ENCODE assay signal across 26 mouse cellular contexts in genomic region chr11:89776070-89776469, GRCm38 (mm10). TPM values are rescaled to one million over a fixed set of nuclear protein-coding genes. Genes with fewer than 3 reads are reported as not detected.
A peak's percentile ranks its signal among the peaks of the same experiment; 100 is the strongest.
DNase-seq lines count a peak whose midpoint lies in the region; ATAC-seq and TF ChIP-seq lines count a peak whose summit lies in the region.
"Had no signal": no experiment of that assay in that cellular context is flagged by ENCODE, and none has a peak within 500 bp of the region (broad histone marks: within the 10 kb centered on the region; RNA-seq: fewer than 3 reads in every experiment).

No protein-coding gene starts in this region.

- no peak for TF ChIP-seq CTCF in midbrain, postnatal 0 days (IDR thresholded peaks at IDR 0.05)

- no peak overlapping the region for H3K4me3 ChIP-seq in embryonic facial prominence, embryonic 14.5 days (ENCODE audit: low read depth, low read length)
- no peak overlapping the region for H3K4me3 ChIP-seq in embryonic facial prominence, embryonic 10.5 days
- H3K4me3 ChIP-seq in midbrain, embryonic 14.5 days (replicated peaks; ENCODE audit: low read depth, low read length): no peak overlapping the region
- no peak overlapping the region for H3K4me3 ChIP-seq in midbrain, postnatal 0 days (ENCODE audit: low read depth, low read length)
- H3K4me3 ChIP-seq: embryonic facial prominence, embryonic 12.5 days; forebrain, embryonic 13.5 days; heart, adult 2 months; heart, embryonic 15.5 days had no signal

- no peak for ATAC-seq in embryonic facial prominence, embryonic 14.5 days (ENCODE audit: low read depth)
- no peak for ATAC-seq in midbrain, embryonic 14.5 days (ENCODE audit: low FRiP score, low TSS enrichment)
- no peak for ATAC-seq in midbrain, postnatal 0 days (ENCODE audit: low FRiP score)
- ATAC-seq in inflammation-experienced regulatory T-cells, adult 6 months: no peak
- ATAC-seq: CD4-positive, CD25-positive, alpha-beta regulatory T cell, adult 4 months; forebrain, embryonic 13.5 days; forebrain, postnatal 0 days; intestine, postnatal 0 days; Patski had no signal

- no peak overlapping the region for H3K4me2 ChIP-seq in embryonic facial prominence, embryonic 14.5 days (ENCODE audit: low read depth, low read length)
- H3K4me2 ChIP-seq in midbrain, embryonic 14.5 days (ENCODE audit: low read length): no peak overlapping the region
- no peak overlapping the region for H3K4me2 ChIP-seq in midbrain, postnatal 0 days (ENCODE audit: low read depth, low read length, poor library complexity, severe bottlenecking)
- H3K4me2 ChIP-seq: embryonic facial prominence, embryonic 12.5 days; forebrain, embryonic 13.5 days; heart, embryonic 11.5 days; heart, embryonic 15.5 days; hindbrain, embryonic 14.5 days had no signal

- H3K36me3 ChIP-seq in embryonic facial prominence, embryonic 14.5 days (ENCODE audit: control insufficient read depth, insufficient read depth, low read length): no peaks in the 10 kb centered on the region
- no peaks in the 10 kb centered on the region for H3K36me3 ChIP-seq in embryonic facial prominence, embryonic 10.5 days (replicated peaks)
- H3K36me3 ChIP-seq in midbrain, embryonic 14.5 days (ENCODE audit: control insufficient read depth, insufficient read depth, low read length): no peaks in the 10 kb centered on the region
- H3K36me3 ChIP-seq in midbrain, postnatal 0 days (ENCODE audit: insufficient read depth, low read length): no peaks in the 10 kb centered on the region
- H3K36me3 ChIP-seq: embryonic facial prominence, embryonic 12.5 days; heart, embryonic 15.5 days had no signal

- H3K9me3 ChIP-seq in embryonic facial prominence, embryonic 14.5 days (ENCODE audit: control insufficient read depth, low read length): no peaks in the 10 kb centered on the region
- no peaks in the 10 kb centered on the region for H3K9me3 ChIP-seq in embryonic facial prominence, embryonic 10.5 days
- H3K9me3 ChIP-seq in midbrain, embryonic 14.5 days (ENCODE audit: control insufficient read depth, low read length): no peaks in the 10 kb centered on the region
- H3K9me3 ChIP-seq in midbrain, postnatal 0 days (ENCODE audit: low read length): no peaks in the 10 kb centered on the region
- H3K9me3 ChIP-seq: embryonic facial prominence, embryonic 12.5 days; forebrain, embryonic 13.5 days; heart, embryonic 15.5 days had no signal

- H3K9ac ChIP-seq in embryonic facial prominence, embryonic 14.5 days (ENCODE audit: low read depth, low read length): no peak overlapping the region
- H3K9ac ChIP-seq in midbrain, embryonic 14.5 days (replicated peaks; ENCODE audit: low read length): no peak overlapping the region
- H3K9ac ChIP-seq in midbrain, postnatal 0 days (replicated peaks; ENCODE audit: low read length, poor library complexity, severe bottlenecking): no peak overlapping the region
- H3K9ac ChIP-seq: embryonic facial prominence, embryonic 12.5 days; forebrain, embryonic 13.5 days; forebrain, postnatal 0 days; heart, embryonic 15.5 days; hindbrain, embryonic 14.5 days had no signal

- WGBS in embryonic facial prominence, embryonic 14.5 days: 61% methylated on average over 3 of the region's 3 CpGs
- WGBS in embryonic facial prominence, embryonic 10.5 days: 76% methylated on average over 3 of the region's 3 CpGs
- 68% methylated on average over 3 of the region's 3 CpGs for WGBS in midbrain, embryonic 14.5 days
- 65% methylated on average over 3 of the region's 3 CpGs for WGBS in midbrain, postnatal 0 days

- no peaks in the 10 kb centered on the region for H3K27me3 ChIP-seq in embryonic facial prominence, embryonic 14.5 days (replicated peaks; ENCODE audit: control insufficient read depth, insufficient read depth, low read length)
- H3K27me3 ChIP-seq in embryonic facial prominence, embryonic 10.5 days (replicated peaks; ENCODE audit: low read depth, poor library complexity, severe bottlenecking): 0 out of 2 replicates have a peak, but pooled peaks cover 4% of the 10 kb centered on the region
- H3K27me3 ChIP-seq in midbrain, embryonic 14.5 days (ENCODE audit: control insufficient read depth, insufficient read depth, low read length): no peaks in the 10 kb centered on the region
- no peaks in the 10 kb centered on the region for H3K27me3 ChIP-seq in midbrain, postnatal 0 days (ENCODE audit: insufficient read depth, low read length)
- H3K27me3 ChIP-seq: heart, embryonic 15.5 days had no signal

- H3K4me1 ChIP-seq in embryonic facial prominence, embryonic 14.5 days (ENCODE audit: control insufficient read depth, insufficient read depth, low read length): no peaks in the 10 kb centered on the region
- peaks cover 10% of the 10 kb centered on the region for H3K4me1 ChIP-seq in embryonic facial prominence, embryonic 10.5 days
- no peaks in the 10 kb centered on the region for H3K4me1 ChIP-seq in midbrain, embryonic 14.5 days (ENCODE audit: control insufficient read depth, insufficient read depth, low read length)
- no peaks in the 10 kb centered on the region for H3K4me1 ChIP-seq in midbrain, postnatal 0 days (ENCODE audit: insufficient read depth, low read length)
- H3K4me1 ChIP-seq: forebrain, embryonic 13.5 days; heart, embryonic 15.5 days had no signal

- peak; percentile 68 for DNase-seq in embryonic facial prominence, embryonic 14.5 days (ENCODE audit: low spot score)
- DNase-seq in embryonic facial prominence, embryonic 10.5 days (ENCODE audit: low spot score): no peak
- DNase-seq in midbrain, embryonic 14.5 days: peak; percentile 2
- no peak for DNase-seq in midbrain, postnatal 0 days (ENCODE audit: low spot score)
- DNase-seq in brain, adult 2 months (ENCODE audit: low read depth, low spot score): peak; percentile 16
- DNase-seq in left cerebral cortex, adult 9 months (ENCODE audit: low spot score in 2 of 2): no peak
- DNase-seq: adrenal gland, postnatal 14 days; B cell, adult 2 months; cerebellum, adult 18-20 months; cerebellum, postnatal 10 days; embryo, embryonic 11 days; forebrain, postnatal 0 days; gastrocnemius, postnatal 14 days; heart, adult 2 months; heart, postnatal 14 days had no signal

- no peak overlapping the region for H3K27ac ChIP-seq in embryonic facial prominence, embryonic 14.5 days (replicated peaks; ENCODE audit: low read depth, low read length)
- H3K27ac ChIP-seq in embryonic facial prominence, embryonic 10.5 days (replicated peaks): no peak overlapping the region
- H3K27ac ChIP-seq in midbrain, embryonic 14.5 days (replicated peaks; ENCODE audit: low read depth, low read length): no peak overlapping the region
- no peak overlapping the region for H3K27ac ChIP-seq in midbrain, postnatal 0 days (ENCODE audit: low read depth, low read length)
- H3K27ac ChIP-seq: embryonic facial prominence, embryonic 12.5 days; forebrain, embryonic 13.5 days; heart, adult 2 months; heart, embryonic 15.5 days; hindbrain, embryonic 14.5 days had no signal

RNA-seq across cellular contexts. Expression of gene Ankfn1, which starts 1.4 kb away (rescaled TPM):
- polyA plus RNA-seq in embryonic facial prominence, embryonic 14.5 days (2014; fragmentation: Nextera tagmentation; extraction: Ambion mirVana): 1.3 and 2.0 TPM in 2 replicates
- polyA plus RNA-seq in embryonic facial prominence, embryonic 10.5 days (2016; fragmentation: Nextera tagmentation; extraction: Ambion mirVana): 0.30 and 0.36 TPM in 2 replicates
- 5.9 and 6.7 TPM in 2 replicates for polyA plus RNA-seq in midbrain, embryonic 14.5 days (2014; fragmentation: Nextera tagmentation; extraction: Ambion mirVana)
- total RNA-seq in midbrain, postnatal 0 days (2014; rRNA removed): 25.4 and 32.0 TPM in 2 replicates
- 6.1 and 7.5 TPM in 2 replicates for polyA plus RNA-seq in midbrain, postnatal 0 days (2015; fragmentation: Nextera tagmentation; extraction: Ambion mirVana)
- polyA plus RNA-seq in inflammation-experienced regulatory T-cells, adult 6 months (2017; shearing (Covaris generic)): not detected
- total RNA-seq: common myeloid progenitor, adult 5-6 weeks; heart, adult 2 months; hematopoietic stem cell, adult 5-6 weeks had no signal
- polyA plus RNA-seq: CD4-positive, CD25-positive, alpha-beta regulatory T cell, adult 4 months; intestine, postnatal 0 days; Patski had no signal

Comparison
In these comparisons a context has a peak if more than half of its experiments do, and no peak if none do; other contexts are left out.
1. DNase-seq: peak in embryonic facial prominence, embryonic 14.5 days (single experiment), midbrain, embryonic 14.5 days (single experiment) and brain, adult 2 months (single experiment); none in embryonic facial prominence, embryonic 10.5 days (single experiment), midbrain, postnatal 0 days (single experiment) and left cerebral cortex, adult 9 months (0 of 2).